Mouse (Mus musculus): ENCODE measurements around the gene Cyp1a1.

The Cyp1a1 gene

GRCm38 (mm10) chr9:57655749-57656148 is 32.0 kb upstream of the Cyp1a1 start:
- peak; percentile 92 to 98 for DNase-seq (ENCODE audit: inconsistent age in 2 of 2, low spot score in 1 of 2)

GRCm38 (mm10) chr9:57656631-57657350 is 30.9 kb upstream of the Cyp1a1 start:
- no peak for DNase-seq (ENCODE audit: inconsistent age in 2 of 2, low spot score in 1 of 2)

GRCm38 (mm10) chr9:57657843-57658242 is 29.9 kb upstream of the Cyp1a1 start:
- DNase-seq (ENCODE audit: inconsistent age in 2 of 2, low spot score in 1 of 2): no peak

DNA sequence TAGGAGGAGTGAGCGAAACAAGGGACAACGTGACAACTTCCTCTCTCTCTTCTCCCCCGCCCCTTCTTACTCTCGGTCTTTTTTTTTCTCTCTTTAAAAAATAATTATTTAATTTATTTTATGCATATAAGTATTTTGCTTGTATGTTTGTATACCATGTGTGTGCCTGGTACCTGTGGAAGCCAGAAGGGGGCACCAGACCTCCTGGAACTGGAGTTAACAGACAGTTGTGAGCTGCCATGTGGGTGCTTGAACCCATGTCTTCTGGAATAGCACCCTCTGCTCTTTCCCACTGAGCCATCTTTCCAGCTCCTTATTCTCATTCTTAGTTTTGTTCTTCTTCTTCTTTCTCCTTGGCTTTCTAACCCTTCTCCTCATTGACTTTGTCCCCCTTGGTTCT is 28.8 kb upstream of the Cyp1a1 start:
- DNase-seq (ENCODE audit: inconsistent age in 2 of 2, low spot score in 1 of 2): no peak

DNA sequence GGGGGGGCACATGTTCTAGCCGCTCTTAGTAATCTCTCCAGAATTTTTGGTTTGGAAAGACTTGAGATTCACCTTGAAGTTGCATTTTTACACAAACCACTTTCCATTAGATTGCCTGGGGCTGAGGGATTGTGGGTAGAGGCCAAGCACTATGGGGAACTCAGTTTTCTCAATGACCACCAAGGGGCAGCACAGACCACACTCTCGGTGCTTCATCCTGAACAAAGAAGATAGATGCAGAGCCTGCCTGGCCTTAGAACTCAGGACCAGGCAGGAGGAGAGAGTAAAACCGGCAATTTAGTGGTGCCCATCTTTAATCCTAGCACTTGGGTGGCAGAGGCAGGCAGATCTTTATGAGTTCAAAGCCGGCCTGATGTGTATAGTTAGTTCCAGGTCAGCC is 28.0 kb upstream of the Cyp1a1 start:
- DNase-seq (ENCODE audit: inconsistent age in 2 of 2, low spot score in 1 of 2): peak; percentile 75 to 91

GRCm38 (mm10) chr9:57660501-57660900 is 27.2 kb upstream of the Cyp1a1 start:
- no peak for DNase-seq (ENCODE audit: inconsistent age in 2 of 2, low spot score in 1 of 2)

DNA sequence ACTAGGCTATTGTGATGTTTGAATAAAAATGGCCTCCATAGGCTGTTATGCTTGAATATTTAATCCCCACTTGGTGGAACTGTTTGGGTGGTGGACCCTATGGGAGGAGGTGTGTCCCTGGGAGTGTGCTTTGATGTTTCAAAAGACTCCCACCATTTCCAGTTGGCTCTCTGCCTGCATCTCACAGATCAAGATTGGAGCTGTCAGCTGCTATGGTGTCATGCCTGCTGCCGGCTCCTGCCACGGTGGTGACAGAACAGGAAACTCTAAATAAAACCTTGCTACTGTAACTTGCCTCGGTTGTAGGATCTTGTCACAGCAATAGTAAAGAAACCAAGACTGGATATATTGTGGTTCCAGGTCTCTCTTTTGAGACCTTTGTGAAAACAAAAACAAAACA is 26.2 kb upstream of the Cyp1a1 start:
- DNase-seq (ENCODE audit: inconsistent age in 2 of 2, low spot score in 1 of 2): no peak

- DNase-seq (ENCODE audit: inconsistent age in 2 of 2, low spot score in 1 of 2): no peak
Observed at GRCm38 (mm10) chr9:57664616-57665015, 23.1 kb upstream of the Cyp1a1 start.

GRCm38 (mm10) chr9:57666536-57666935 is 21.2 kb upstream of the Cyp1a1 start:
- no peak for DNase-seq (ENCODE audit: inconsistent age in 2 of 2, low spot score in 1 of 2)

GRCm38 (mm10) chr9:57667136-57667535 is 20.6 kb upstream of the Cyp1a1 start:
- DNase-seq (ENCODE audit: inconsistent age in 2 of 2, low spot score in 1 of 2): no peak

- DNase-seq (ENCODE audit: inconsistent age in 2 of 2, low spot score in 1 of 2): no peak
Observed at GRCm38 (mm10) chr9:57667817-57668216, 19.9 kb upstream of the Cyp1a1 start.

- DNase-seq (ENCODE audit: inconsistent age in 2 of 2, low spot score in 1 of 2): no peak
Observed at GRCm38 (mm10) chr9:57668277-57668676, 19.5 kb upstream of the Cyp1a1 start.

GRCm38 (mm10) chr9:57669566-57669965 is 18.2 kb upstream of the Cyp1a1 start:
- no peak for DNase-seq (ENCODE audit: inconsistent age in 2 of 2, low spot score in 1 of 2)

DNA sequence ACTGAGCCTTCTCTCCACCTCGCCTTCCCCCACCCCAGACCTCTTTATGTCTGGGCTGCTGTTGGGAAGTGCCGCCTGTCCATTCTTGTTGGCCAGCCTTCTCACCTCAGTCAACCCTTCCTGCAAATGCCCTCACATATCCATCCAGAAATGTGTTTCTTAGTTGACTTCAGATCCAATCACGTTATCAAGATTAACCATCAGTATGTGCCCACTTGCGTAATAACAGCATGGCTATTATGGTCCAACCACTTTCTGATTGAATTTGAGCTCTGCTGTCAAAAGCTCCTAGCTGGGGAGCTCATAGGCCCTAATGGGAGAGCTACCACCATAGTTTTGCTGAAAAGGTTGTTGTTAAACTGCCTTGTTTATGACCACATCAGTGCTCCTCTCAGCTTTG is 16.7 kb upstream of the Cyp1a1 start:
- DNase-seq (ENCODE audit: inconsistent age in 2 of 2, low spot score in 1 of 2): no peak

- DNase-seq (ENCODE audit: inconsistent age in 2 of 2, low spot score in 1 of 2): no peak
Observed at GRCm38 (mm10) chr9:57671500-57671899, 16.2 kb upstream of the Cyp1a1 start.

- DNase-seq (ENCODE audit: inconsistent age in 2 of 2, low spot score in 1 of 2): no peak
Observed at GRCm38 (mm10) chr9:57681411-57681810, 6.3 kb upstream of the Cyp1a1 start.

DNA sequence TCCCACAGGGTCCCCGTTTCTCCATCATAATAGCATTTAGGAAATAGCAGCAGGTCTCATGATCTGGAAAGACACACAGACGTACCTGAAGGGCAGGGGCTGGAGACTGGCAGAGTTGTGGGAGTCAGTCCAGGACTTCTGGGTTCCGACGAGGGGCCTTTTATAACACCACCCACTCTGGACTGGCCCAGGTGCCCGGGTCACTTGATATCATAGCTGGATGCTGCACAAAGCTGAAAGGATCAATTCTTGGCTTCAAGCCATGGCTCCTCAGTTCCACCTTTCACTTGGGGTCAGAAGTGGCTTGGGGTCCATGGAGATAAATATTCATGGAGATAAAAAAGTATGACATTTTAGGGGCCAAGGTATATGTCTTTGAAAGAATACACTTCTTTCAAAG is 4.2 kb upstream of the Cyp1a1 start, which contains the start of gene Cyp1a2:
Gene Cyp1a2 (minus strand): TSS at position 184 of the 400 bp plus-strand sequence.
- DNase-seq (ENCODE audit: inconsistent age in 2 of 2, low spot score in 1 of 2): no peak

DNA sequence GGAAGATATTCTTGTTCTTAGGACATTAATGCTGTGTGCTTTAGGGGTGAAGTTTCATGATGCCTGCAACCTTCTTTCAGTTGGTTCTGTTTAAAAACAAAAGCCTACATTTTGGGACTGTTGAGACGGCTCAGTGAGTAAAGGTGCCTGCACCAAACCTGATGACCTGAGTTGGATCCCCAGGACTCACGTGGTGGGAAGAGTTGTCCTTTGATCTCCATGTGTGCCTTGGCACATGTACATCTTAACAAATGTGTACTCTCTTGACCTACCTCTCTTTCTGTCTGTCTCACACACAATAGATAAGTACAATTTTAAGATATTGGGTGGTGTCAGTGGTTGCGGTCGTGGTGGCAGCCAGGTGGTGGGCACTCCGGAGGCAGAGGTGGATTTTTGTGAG is 1.7 kb upstream of the Cyp1a1 start:
- no peak for DNase-seq (ENCODE audit: inconsistent age in 2 of 2, low spot score in 1 of 2)

- DNase-seq (ENCODE audit: inconsistent age in 2 of 2, low spot score in 1 of 2): peak in 1 of 2 experiments; percentile 13
Observed at GRCm38 (mm10) chr9:57688158-57688557, 430 bp downstream of the Cyp1a1 start.

GRCm38 (mm10) chr9:57688606-57689005 is 878 bp downstream of the Cyp1a1 start:
- no peak for DNase-seq (ENCODE audit: inconsistent age in 2 of 2, low spot score in 1 of 2)

- DNase-seq (ENCODE audit: inconsistent age in 2 of 2, low spot score in 1 of 2): no peak
Observed at GRCm38 (mm10) chr9:57694108-57694507, 6.4 kb downstream of the Cyp1a1 start.

GRCm38 (mm10) chr9:57696380-57697285 is 8.9 kb downstream of the Cyp1a1 start:
- peak; percentile 11 to 57 for DNase-seq (ENCODE audit: inconsistent age in 2 of 2, low spot score in 1 of 2)

Data from adrenal gland, adult (tissue).